Mouse (Mus musculus) limb, embryonic 14.5 days (tissue): Measurements from ENCODE around the gene Itgb3. TPM values are rescaled to one million over a fixed set of nuclear protein-coding genes. Genes with fewer than 3 reads are reported as not detected.

Experiments
- ATAC-seq: fragments of 200-750 bp; cut with Nextera tagmentation; 2 replicates; pipeline ENCODE4 v1.8.0; 2017; ENCODE audit warnings: low read depth, moderate number of reproducible peaks, moderate TSS enrichment; ENCODE audit not compliant: low FRiP score
- DNase-seq: peaks from one replicate; pipeline ENCODE4 v3.0.0-alpha.2; 2015; ENCODE audit warnings: low spot score
- H3K27ac ChIP-seq: fragments of 300-500 bp; sonication (generic); replicated peaks from 2 replicates; pipeline ENCODE4 v1.5.1; 2014; ENCODE audit warnings: low read depth, mild to moderate bottlenecking, low read length, moderate library complexity, mixed read lengths
- H3K27me3 ChIP-seq: fragments of 300-500 bp; sonication (generic); 2 replicates; pipeline ENCODE4 v1.6.1; 2014; ENCODE audit warnings: low read length, mixed read lengths; ENCODE audit not compliant: control insufficient read depth, insufficient read depth
- H3K36me3 ChIP-seq: fragments of 300-500 bp; sonication (generic); 2 replicates; pipeline ENCODE4 v1.6.1; 2014; ENCODE audit warnings: mild to moderate bottlenecking, low read length, moderate library complexity, mixed read lengths; ENCODE audit not compliant: control insufficient read depth, insufficient read depth
- H3K4me1 ChIP-seq: fragments of 300-500 bp; sonication (generic); 2 replicates; pipeline ENCODE4 v1.6.1; 2014; ENCODE audit warnings: antibody characterized with exemption, low read length, mixed read lengths; ENCODE audit not compliant: control insufficient read depth, insufficient read depth
- H3K4me2 ChIP-seq: fragments of 300-500 bp; sonication (generic); replicated peaks from 2 replicates; pipeline ENCODE4 v1.6.1; 2014; ENCODE audit warnings: low read depth, mild to moderate bottlenecking, low read length, moderate library complexity; ENCODE audit not compliant: severe bottlenecking
- H3K4me3 ChIP-seq: fragments of 300-500 bp; sonication (generic); replicated peaks from 2 replicates; pipeline ENCODE4 v1.5.1; 2014; ENCODE audit warnings: low read length
- H3K9ac ChIP-seq: fragments of 300-500 bp; sonication (generic); 2 replicates; pipeline ENCODE4 v1.6.1; 2014; ENCODE audit warnings: mild to moderate bottlenecking, low read depth, low read length, moderate library complexity; ENCODE audit not compliant: severe bottlenecking
- H3K9me3 ChIP-seq: fragments of 300-500 bp; sonication (generic); 2 replicates; pipeline ENCODE4 v1.6.1; 2016; ENCODE audit warnings: low read length; ENCODE audit not compliant: control insufficient read depth
- POLR2A ChIP-seq: fragments of 200-500 bp; IDR thresholded peaks from 2 replicates; pipeline ENCODE4 v1.8.0; 2012; ENCODE audit warnings: inconsistent platforms, mild to moderate bottlenecking, moderate library complexity, borderline replicate concordance; ENCODE audit not compliant: insufficient read depth, insufficient read length; ENCODE audit errors: extremely low read depth
- WGBS: fragments of 180-500 bp; shearing (Covaris S2); extraction: QIAGEN DNeasy Blood & Tissue Kit; methylation state at CpG from one replicate; pipeline ENCODE4 v1.1.7; 2014; 5-methylcytosine and 5-hydroxymethylcytosine counted together
- polyA plus RNA-seq, 2 experiments: library from polyadenylated mRNA; depleted of rRNA in 1 of 2; stranded (reverse) in 1 of 2; unstranded in 1 of 2; fragments of >200 nt; fragmentation: Nextera tagmentation in 1 of 2; extraction: Ambion mirVana in 1 of 2; gene quantifications; 2 replicates each; pipeline versions ENCODE4 v1.2.1 to v1.2.3; 2012 to 2014

Gene Itgb3
- polyA plus RNA-seq, 2 experiments = 1.4 to 2.9 TPM

GRCm38 (mm10) chr11:104582630-104583364 is 25.0 kb upstream of the Itgb3 start:
- H3K4me1 ChIP-seq = peaks cover 10% of the 10 kb centered on the region; the same call in 1 of the 2 replicates
- no peak overlapping the region for H3K4me3 ChIP-seq
- no peak overlapping the region for H3K9ac ChIP-seq
- no peaks in the 10 kb centered on the region for H3K9me3 ChIP-seq
- H3K27ac ChIP-seq = no peak overlapping the region
- DNase-seq (no peak), ATAC-seq (no peak)
- no peak for TF ChIP-seq POLR2A
- H3K4me2 ChIP-seq = no peak overlapping the region
- 65% methylated on average over 13 of the region's 13 CpGs for WGBS
- no peaks in the 10 kb centered on the region for H3K27me3 ChIP-seq
- no peaks in the 10 kb centered on the region for H3K36me3 ChIP-seq

DNA sequence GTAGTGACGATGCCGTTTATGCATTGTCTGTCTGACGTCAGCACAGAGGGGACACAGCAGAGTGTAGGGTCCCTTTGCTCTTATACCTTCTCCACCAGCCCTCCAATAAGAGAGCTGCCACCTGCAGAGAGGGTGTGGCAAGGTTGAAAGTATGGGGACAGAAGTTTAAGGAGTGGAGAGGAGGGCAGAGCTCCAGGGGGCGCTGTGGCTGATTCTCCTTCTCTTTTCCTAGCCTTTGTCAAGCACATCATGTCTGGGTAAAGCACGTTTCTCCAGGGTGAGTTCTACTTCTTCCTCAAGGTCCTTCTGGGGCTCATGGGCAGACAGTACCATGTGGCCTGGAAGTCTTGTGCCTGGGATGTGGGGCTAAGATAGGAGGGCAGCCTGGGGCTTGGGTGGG is 22.3 kb upstream of the Itgb3 start:
- 77% methylated on average over 5 of the region's 5 CpGs for WGBS
- DNase-seq (no peak), ATAC-seq (no peak)
- no peaks in the 10 kb centered on the region for H3K36me3 ChIP-seq
- H3K9ac ChIP-seq = no peak overlapping the region
- H3K4me1 ChIP-seq = peaks cover 10% of the 10 kb centered on the region; the same call in 1 of the 2 replicates
- no peaks in the 10 kb centered on the region for H3K9me3 ChIP-seq
- no peak for TF ChIP-seq POLR2A
- no peak overlapping the region for H3K4me3 ChIP-seq
- no peak overlapping the region for H3K4me2 ChIP-seq
- no peaks in the 10 kb centered on the region for H3K27me3 ChIP-seq
- H3K27ac ChIP-seq = no peak overlapping the region

GRCm38 (mm10) chr11:104587904-104588303 is 19.9 kb upstream of the Itgb3 start:
- TF ChIP-seq POLR2A = no peak
- H3K27me3 ChIP-seq = no peaks in the 10 kb centered on the region
- DNase-seq (no peak), ATAC-seq (no peak)
- H3K4me2 ChIP-seq = no peak overlapping the region
- H3K9me3 ChIP-seq = no peaks in the 10 kb centered on the region
- no peaks in the 10 kb centered on the region for H3K4me1 ChIP-seq
- no peaks in the 10 kb centered on the region for H3K36me3 ChIP-seq
- no peak overlapping the region for H3K9ac ChIP-seq
- 95% methylated on average over 9 of the region's 9 CpGs for WGBS
- no peak overlapping the region for H3K4me3 ChIP-seq
- no peak overlapping the region for H3K27ac ChIP-seq

- H3K4me2 ChIP-seq = no peak overlapping the region
- no peaks in the 10 kb centered on the region for H3K36me3 ChIP-seq
- WGBS = 88% methylated on average over 2 of the region's 2 CpGs
- no peak for ATAC-seq
- no peak for TF ChIP-seq POLR2A
- no peaks in the 10 kb centered on the region for H3K27me3 ChIP-seq
- no peak overlapping the region for H3K9ac ChIP-seq
- H3K9me3 ChIP-seq = no peaks in the 10 kb centered on the region
- no peak overlapping the region for H3K4me3 ChIP-seq
- H3K27ac ChIP-seq = no peak overlapping the region
- H3K4me1 ChIP-seq = no peaks in the 10 kb centered on the region
- no peak for DNase-seq
Measured at GRCm38 (mm10) chr11:104588513-104588912, 19.3 kb upstream of the Itgb3 start.

- H3K4me3 ChIP-seq = no peak overlapping the region
- no peaks in the 10 kb centered on the region for H3K9me3 ChIP-seq
- 85% methylated on average over 1 of the region's 1 CpGs for WGBS
- H3K4me1 ChIP-seq = no peaks in the 10 kb centered on the region
- H3K36me3 ChIP-seq = no peaks in the 10 kb centered on the region
- H3K27ac ChIP-seq = no peak overlapping the region
- H3K9ac ChIP-seq = no peak overlapping the region
- no peaks in the 10 kb centered on the region for H3K27me3 ChIP-seq
- H3K4me2 ChIP-seq = no peak overlapping the region
- no peak for DNase-seq
- ATAC-seq = no peak
- no peak for TF ChIP-seq POLR2A
Measured at GRCm38 (mm10) chr11:104589570-104589969, 18.2 kb upstream of the Itgb3 start.
